Mouse (Mus musculus) liver, embryonic 14 days (tissue): ENCODE measurements around the gene Prss40. TPM values are rescaled to one million over a fixed set of nuclear protein-coding genes. Genes with fewer than 3 reads are reported as not detected.

Source experiments
- polyA plus RNA-seq: library from polyadenylated mRNA; depleted of rRNA; stranded (reverse); fragments of >200 nt; gene quantifications from 2 replicates; pipeline ENCODE4 v1.2.3, GENCODE M21; 2012; rRNA removed

Gene Prss40
- not detected in 2 replicates for polyA plus RNA-seq

DNA sequence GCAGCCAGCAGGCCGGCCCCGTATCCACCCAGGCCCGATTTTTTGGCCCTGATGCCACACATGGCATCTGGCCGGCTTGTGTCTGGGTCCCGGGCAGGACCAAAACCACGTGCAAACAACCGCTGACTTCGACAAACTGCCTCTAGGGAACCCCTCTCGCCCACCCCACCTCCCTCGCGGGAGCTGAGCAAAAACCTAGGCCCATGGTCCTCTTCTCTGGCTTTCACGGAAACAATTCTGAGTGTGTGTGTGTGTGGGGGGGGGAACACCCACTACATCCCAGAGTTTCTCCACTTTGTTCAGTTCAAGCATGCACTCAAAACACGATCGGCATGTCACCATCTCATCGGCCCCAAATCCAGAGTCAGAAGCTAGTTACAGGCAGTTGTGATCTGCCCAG is at the start of gene Prss40:
Gene Prss40, minus strand, starts transcription at position 101 of the 400 bp plus-strand sequence.

DNA sequence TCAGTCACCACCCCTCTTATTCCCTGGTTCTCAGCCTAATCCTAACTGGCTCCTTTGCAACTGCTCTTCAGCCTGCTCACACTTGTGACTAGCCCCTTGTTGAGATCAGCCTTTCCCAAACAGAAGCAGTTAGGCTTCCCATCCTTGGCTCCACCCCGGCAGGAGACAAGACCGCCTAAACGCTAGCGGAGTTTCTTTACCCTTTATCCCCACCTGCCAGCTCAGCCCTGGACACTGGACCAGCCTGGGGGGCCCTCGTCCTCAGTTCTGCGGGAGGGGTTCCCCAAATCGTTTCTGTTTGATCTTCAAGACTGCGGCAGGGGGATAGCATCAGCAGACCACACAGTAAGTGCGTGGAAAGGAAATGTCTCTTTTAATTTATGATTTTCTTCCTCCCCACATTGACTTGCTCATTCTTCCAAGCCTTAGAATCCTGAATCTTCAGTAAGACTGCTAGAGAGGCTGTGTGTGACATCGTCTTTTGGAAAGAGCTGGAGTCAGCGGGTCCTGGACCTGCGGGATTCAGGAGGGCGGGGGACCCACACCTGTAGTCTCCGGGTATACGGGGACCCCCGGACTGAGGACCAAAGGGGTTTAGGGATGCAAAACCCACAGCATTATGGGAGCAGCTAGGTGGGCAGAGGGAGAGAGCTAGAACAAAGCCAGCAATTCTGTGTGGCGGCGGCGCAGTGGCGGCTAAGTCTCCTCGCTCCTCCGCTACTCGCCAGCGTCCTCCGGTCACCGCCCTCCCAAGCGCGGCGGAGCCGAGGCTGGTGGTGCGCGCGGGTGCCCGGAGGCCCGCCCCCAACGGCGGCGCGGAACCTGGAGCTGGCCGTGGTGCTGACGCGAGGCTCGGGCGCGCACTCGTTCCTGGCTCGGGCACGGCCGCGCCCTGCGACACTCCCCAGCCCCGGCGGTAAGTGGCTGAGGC is 18.4 kb upstream of the Prss40 start, which contains the start of gene Amer3:
Gene Amer3, plus strand, starts transcription at position 807 of the 931 bp plus-strand sequence.

GRCm38 (mm10) chr1:34535043-34535698 is 25.6 kb downstream of the Prss40 start, which contains the start of gene Cfc1:
Gene Cfc1 (plus strand): TSS chr1:34535648.

Other genes with a start within 250 kb of the Prss40 start
- gene Ccdc115, start 121.3 kb downstream of the Prss40 start, polyA plus RNA-seq = 21.4 and 23.2 TPM in 2 replicates
- gene Imp4, start 121.1 kb downstream of the Prss40 start, polyA plus RNA-seq = 20.4 and 24.3 TPM in 2 replicates
- gene Ptpn18, start 101.2 kb downstream of the Prss40 start, polyA plus RNA-seq = 17.9 and 24.0 TPM in 2 replicates
- gene Prss39, start 62.5 kb downstream of the Prss40 start, polyA plus RNA-seq = 0.02 TPM in 1 of 2 replicates, not detected in the other
- gene Cfc1, start 25.3 kb downstream of the Prss40 start, polyA plus RNA-seq = not detected in 2 replicates
- 0.01 TPM in 1 of 2 replicates, not detected in the other for gene Amer3, start 18.7 kb upstream of the Prss40 start, polyA plus RNA-seq